Mouse (Mus musculus): ENCODE data around the gene Zbtb2. TPM values are rescaled to one million over a fixed set of nuclear protein-coding genes. Genes with fewer than 3 reads are reported as not detected.

Zbtb2 gene
- polyA plus RNA-seq, 2 experiments, result 12.5 to 13.7 TPM

- TF ChIP-seq POLR2A (IDR thresholded peaks at IDR 0.05; ENCODE audit: borderline replicate concordance, extremely low read depth, insufficient read depth, insufficient read length), result no peak
- H3K4me3 ChIP-seq (replicated peaks; ENCODE audit: low read length), result peak overlapping the region; percentile 98
- H3K9ac ChIP-seq (ENCODE audit: low read depth, low read length, severe bottlenecking), result 0 out of 2 replicates have a peak overlapping the region, but pooled peaks have one; percentile 17
- H3K36me3 ChIP-seq (ENCODE audit: control insufficient read depth, insufficient read depth, low read length), result peaks cover 8% of the 10 kb centered on the region
- WGBS, result 53% methylated on average over 5 of the region's 5 CpGs
- no peaks in the 10 kb centered on the region for H3K27me3 ChIP-seq (ENCODE audit: control insufficient read depth, insufficient read depth, low read length)
- peaks cover 19% of the 10 kb centered on the region for H3K4me1 ChIP-seq (ENCODE audit: control insufficient read depth, insufficient read depth, low read length)
- H3K27ac ChIP-seq (replicated peaks; ENCODE audit: low read depth, low read length), result no peak overlapping the region
- DNase-seq (ENCODE audit: low spot score) (no peak), ATAC-seq (ENCODE audit: low FRiP score, low read depth) (no peak)
- H3K9me3 ChIP-seq (ENCODE audit: control insufficient read depth, low read length), result no peaks in the 10 kb centered on the region
- H3K4me2 ChIP-seq (replicated peaks; ENCODE audit: low read depth, low read length, severe bottlenecking), result peak overlapping the region; percentile 91
These were observed 1.7 kb upstream of the Zbtb2 start for GRCm38 (mm10) chr10:4389461-4390112.

GRCm38 (mm10) chr10:4389036-4389435 lies 1.1 kb upstream of the Zbtb2 start:
- peaks cover 6% of the 10 kb centered on the region for H3K36me3 ChIP-seq (ENCODE audit: control insufficient read depth, insufficient read depth, low read length)
- H3K27ac ChIP-seq (replicated peaks; ENCODE audit: low read depth, low read length), result no peak overlapping the region
- peaks cover 19% of the 10 kb centered on the region for H3K4me1 ChIP-seq (ENCODE audit: control insufficient read depth, insufficient read depth, low read length)
- peak overlapping the region; percentile 98 for H3K4me3 ChIP-seq (replicated peaks; ENCODE audit: low read length)
- peak overlapping the region; percentile 98 for H3K9ac ChIP-seq (ENCODE audit: low read depth, low read length, severe bottlenecking)
- WGBS, result 17% methylated on average over 10 of the region's 10 CpGs
- DNase-seq (ENCODE audit: low spot score) (no peak), ATAC-seq (ENCODE audit: low FRiP score, low read depth) (no peak)
- H3K9me3 ChIP-seq (ENCODE audit: control insufficient read depth, low read length), result no peaks in the 10 kb centered on the region
- TF ChIP-seq POLR2A (IDR thresholded peaks at IDR 0.05; ENCODE audit: borderline replicate concordance, extremely low read depth, insufficient read depth, insufficient read length), result no peak
- peak overlapping the region; percentile 91 for H3K4me2 ChIP-seq (replicated peaks; ENCODE audit: low read depth, low read length, severe bottlenecking)
- no peaks in the 10 kb centered on the region for H3K27me3 ChIP-seq (ENCODE audit: control insufficient read depth, insufficient read depth, low read length)

GRCm38 (mm10) chr10:4388384-4388745 lies 457 bp upstream of the Zbtb2 start:
- 2% methylated on average over 19 of the region's 19 CpGs for WGBS
- ATAC-seq (ENCODE audit: low FRiP score, low read depth), result no peak
- Histone ChIP-seq H3K9me3 (ENCODE audit: control insufficient read depth, low read length) (no peaks in the 10 kb centered on the region), H3K4me1 (ENCODE audit: control insufficient read depth, insufficient read depth, low read length) (peaks cover 19% of the 10 kb centered on the region), H3K27me3 (ENCODE audit: control insufficient read depth, insufficient read depth, low read length) (no peaks in the 10 kb centered on the region), H3K9ac (ENCODE audit: low read depth, low read length, severe bottlenecking) (peak overlapping the region; percentile 98), H3K4me2 (replicated peaks; ENCODE audit: low read depth, low read length, severe bottlenecking) (peak overlapping the region; percentile 91), H3K4me3 (replicated peaks; ENCODE audit: low read length) (peak overlapping the region; percentile 98), H3K36me3 (ENCODE audit: control insufficient read depth, insufficient read depth, low read length) (peaks cover 6% of the 10 kb centered on the region), H3K27ac (replicated peaks; ENCODE audit: low read depth, low read length) (peak overlapping the region; percentile 99)
- DNase-seq (ENCODE audit: low spot score), result no peak
- TF ChIP-seq POLR2A (IDR thresholded peaks at IDR 0.05; ENCODE audit: borderline replicate concordance, extremely low read depth, insufficient read depth, insufficient read length), result no peak

- Histone ChIP-seq H3K27ac (replicated peaks; ENCODE audit: low read depth, low read length) (peak overlapping the region; percentile 99), H3K9me3 (ENCODE audit: control insufficient read depth, low read length) (no peaks in the 10 kb centered on the region), H3K4me1 (ENCODE audit: control insufficient read depth, insufficient read depth, low read length) (peaks cover 19% of the 10 kb centered on the region)
These were observed 1.0 kb downstream of the Zbtb2 start for GRCm38 (mm10) chr10:4386609-4387591.

GRCm38 (mm10) chr10:4384244-4384643 lies 3.7 kb downstream of the Zbtb2 start:
- Histone ChIP-seq H3K4me1 (ENCODE audit: control insufficient read depth, insufficient read depth, low read length) (peaks cover 4% of the 10 kb centered on the region; the same call in 1 of the 2 replicates), H3K4me2 (replicated peaks; ENCODE audit: low read depth, low read length, severe bottlenecking) (no peak overlapping the region), H3K27me3 (ENCODE audit: control insufficient read depth, insufficient read depth, low read length) (no peaks in the 10 kb centered on the region), H3K9ac (ENCODE audit: low read depth, low read length, severe bottlenecking) (no peak overlapping the region), H3K36me3 (ENCODE audit: control insufficient read depth, insufficient read depth, low read length) (no peaks in the 10 kb centered on the region; the same call in 1 of the 2 replicates), H3K27ac (replicated peaks; ENCODE audit: low read depth, low read length) (no peak overlapping the region), H3K9me3 (ENCODE audit: control insufficient read depth, low read length) (no peaks in the 10 kb centered on the region), H3K4me3 (replicated peaks; ENCODE audit: low read length) (no peak overlapping the region)
- DNase-seq (ENCODE audit: low spot score), result no peak
- ATAC-seq (ENCODE audit: low FRiP score, low read depth), result no peak
- TF ChIP-seq POLR2A (IDR thresholded peaks at IDR 0.05; ENCODE audit: borderline replicate concordance, extremely low read depth, insufficient read depth, insufficient read length), result no peak
- WGBS, result 96% methylated on average over 7 of the region's 7 CpGs

More at GRCm38 (mm10) chr10:4386609-4387591, 1.0 kb downstream of the Zbtb2 start:
- peak; percentile 96 for DNase-seq (ENCODE audit: low spot score)
- Histone ChIP-seq H3K4me3 (replicated peaks; ENCODE audit: low read length) (peak overlapping the region; percentile 98), H3K36me3 (ENCODE audit: control insufficient read depth, insufficient read depth, low read length) (no peaks in the 10 kb centered on the region; the same call in 1 of the 2 replicates), H3K27me3 (ENCODE audit: control insufficient read depth, insufficient read depth, low read length) (no peaks in the 10 kb centered on the region), H3K4me2 (replicated peaks; ENCODE audit: low read depth, low read length, severe bottlenecking) (peak overlapping the region; percentile 91), H3K9ac (ENCODE audit: low read depth, low read length, severe bottlenecking) (peak overlapping the region; percentile 98)
- peak; percentile 94; the same call in 1 of the 2 replicates for TF ChIP-seq POLR2A (IDR thresholded peaks at IDR 0.05; ENCODE audit: borderline replicate concordance, extremely low read depth, insufficient read depth, insufficient read length)
- WGBS, result 0% methylated on average over 3 of the region's 133 CpGs
- peak; percentile 92 for ATAC-seq (ENCODE audit: low FRiP score, low read depth)

Measured in limb, embryonic 14.5 days (tissue).